Mouse (Mus musculus): Measurements from ENCODE around the gene Foxo3. TPM values are rescaled to one million over a fixed set of nuclear protein-coding genes. Genes with fewer than 3 reads are reported as not detected.

The Foxo3 gene
- polyA plus RNA-seq, 1 experiment from 2014 or later, result 14.5 TPM

- Histone ChIP-seq H3K4me3 (replicated peaks) (peak overlapping the region; percentile 39), H3K27me3 (no peaks in the 10 kb centered on the region), H3K4me1 (replicated peaks) (peaks cover 99% of the 10 kb centered on the region), H3K9ac (peak overlapping the region; percentile 76), H3K27ac (peak overlapping the region; percentile 99), H3K4me2 (peak overlapping the region; percentile 61), H3K9me3 (replicated peaks) (no peaks in the 10 kb centered on the region), H3K36me3 (peaks cover 58% of the 10 kb centered on the region)
- DNase-seq (no peak), ATAC-seq (ENCODE audit: low read depth) (no peak)
- 42% methylated on average over 4 of the region's 4 CpGs for WGBS (ENCODE audit: insufficient replicate concordance)
Measured at GRCm38 (mm10) chr10:42248156-42248555, 28.4 kb downstream of the Foxo3 start.

GRCm38 (mm10) chr10:42247125-42247816 lies 29.3 kb downstream of the Foxo3 start:
- 20% methylated on average over 11 of the region's 11 CpGs for WGBS (ENCODE audit: insufficient replicate concordance)
- Histone ChIP-seq H3K4me2 (peak overlapping the region; percentile 61), H3K9ac (peak overlapping the region; percentile 76), H3K36me3 (peaks cover 58% of the 10 kb centered on the region), H3K27me3 (no peaks in the 10 kb centered on the region), H3K27ac (peak overlapping the region; percentile 99), H3K9me3 (replicated peaks) (no peaks in the 10 kb centered on the region), H3K4me3 (replicated peaks) (peak overlapping the region; percentile 39), H3K4me1 (replicated peaks) (peaks cover 100% of the 10 kb centered on the region)
- peak; percentile 74 for DNase-seq
- ATAC-seq (ENCODE audit: low read depth), result peak; percentile 71

- Histone ChIP-seq H3K4me1 (replicated peaks) (peaks cover 100% of the 10 kb centered on the region), H3K9ac (peak overlapping the region; percentile 76), H3K27ac (peak overlapping the region; percentile 99), H3K27me3 (no peaks in the 10 kb centered on the region), H3K36me3 (peaks cover 58% of the 10 kb centered on the region), H3K4me3 (replicated peaks) (peak overlapping the region; percentile 39), H3K9me3 (replicated peaks) (no peaks in the 10 kb centered on the region), H3K4me2 (peak overlapping the region; percentile 61)
- ATAC-seq (ENCODE audit: low read depth) (no peak), DNase-seq (no peak)
- 61% methylated on average over 3 of the region's 3 CpGs for WGBS (ENCODE audit: insufficient replicate concordance)
Measured at GRCm38 (mm10) chr10:42246483-42246882, 30.1 kb downstream of the Foxo3 start.

GRCm38 (mm10) chr10:42245636-42246035 lies 30.9 kb downstream of the Foxo3 start:
- 82% methylated on average over 3 of the region's 3 CpGs for WGBS (ENCODE audit: insufficient replicate concordance)
- H3K9me3 ChIP-seq (replicated peaks), result no peaks in the 10 kb centered on the region
- H3K4me1 ChIP-seq (replicated peaks), result peaks cover 99% of the 10 kb centered on the region
- peak overlapping the region; percentile 61 for H3K4me2 ChIP-seq
- no peak for ATAC-seq (ENCODE audit: low read depth)
- H3K4me3 ChIP-seq (replicated peaks), result 0 out of 2 replicates have a peak overlapping the region, but pooled peaks have one; percentile 23
- no peaks in the 10 kb centered on the region for H3K27me3 ChIP-seq
- no peak for DNase-seq
- peak overlapping the region; percentile 99 for H3K27ac ChIP-seq
- H3K9ac ChIP-seq, result peak overlapping the region; percentile 76
- peaks cover 59% of the 10 kb centered on the region for H3K36me3 ChIP-seq

GRCm38 (mm10) chr10:42245256-42245601 lies 31.3 kb downstream of the Foxo3 start:
- DNase-seq (no peak), ATAC-seq (ENCODE audit: low read depth) (no peak)
- Histone ChIP-seq H3K9ac (peak overlapping the region; percentile 76), H3K27me3 (no peaks in the 10 kb centered on the region), H3K4me3 (replicated peaks) (peak overlapping the region; percentile 23), H3K27ac (peak overlapping the region; percentile 99), H3K9me3 (replicated peaks) (no peaks in the 10 kb centered on the region), H3K4me1 (replicated peaks) (peaks cover 99% of the 10 kb centered on the region), H3K4me2 (peak overlapping the region; percentile 61), H3K36me3 (peaks cover 58% of the 10 kb centered on the region)
- WGBS (ENCODE audit: insufficient replicate concordance), result 63% methylated on average over 3 of the region's 3 CpGs

- Histone ChIP-seq H3K4me1 (replicated peaks) (peaks cover 99% of the 10 kb centered on the region), H3K4me3 (replicated peaks) (peak overlapping the region; percentile 23), H3K27ac (peak overlapping the region; percentile 99), H3K4me2 (peak overlapping the region; percentile 61), H3K27me3 (no peaks in the 10 kb centered on the region), H3K9ac (peak overlapping the region; percentile 76), H3K9me3 (replicated peaks) (no peaks in the 10 kb centered on the region), H3K36me3 (peaks cover 61% of the 10 kb centered on the region)
- 41% methylated on average over 8 of the region's 8 CpGs for WGBS (ENCODE audit: insufficient replicate concordance)
- peak; percentile 94 for ATAC-seq (ENCODE audit: low read depth)
- peak; percentile 91 for DNase-seq
Measured at GRCm38 (mm10) chr10:42244420-42245255, 31.9 kb downstream of the Foxo3 start.

- peak overlapping the region; percentile 99 for H3K27ac ChIP-seq
- peak overlapping the region; percentile 76 for H3K9ac ChIP-seq
- WGBS (ENCODE audit: insufficient replicate concordance), result 66% methylated on average over 7 of the region's 7 CpGs
Measured at GRCm38 (mm10) chr10:42243925-42244324, 32.6 kb downstream of the Foxo3 start.

GRCm38 (mm10) chr10:42242484-42242883 lies 34.1 kb downstream of the Foxo3 start:
- DNase-seq (no peak), ATAC-seq (ENCODE audit: low read depth) (no peak)
- 89% methylated on average over 6 of the region's 6 CpGs for WGBS (ENCODE audit: insufficient replicate concordance)
- Histone ChIP-seq H3K4me1 (replicated peaks) (peaks cover 98% of the 10 kb centered on the region), H3K4me2 (no peak overlapping the region), H3K4me3 (replicated peaks) (no peak overlapping the region), H3K9me3 (replicated peaks) (no peaks in the 10 kb centered on the region), H3K36me3 (peaks cover 69% of the 10 kb centered on the region), H3K27me3 (no peaks in the 10 kb centered on the region), H3K27ac (peak overlapping the region; percentile 99), H3K9ac (no peak overlapping the region)

More at GRCm38 (mm10) chr10:42243925-42244324, 32.6 kb downstream of the Foxo3 start:
- DNase-seq (no peak), ATAC-seq (ENCODE audit: low read depth) (peak; percentile 15; the same call in 1 of the 2 replicates)
- H3K27me3 ChIP-seq, result no peaks in the 10 kb centered on the region
- H3K9me3 ChIP-seq (replicated peaks), result no peaks in the 10 kb centered on the region
- peaks cover 99% of the 10 kb centered on the region for H3K4me1 ChIP-seq (replicated peaks)
- H3K36me3 ChIP-seq, result peaks cover 64% of the 10 kb centered on the region
- H3K4me2 ChIP-seq, result peak overlapping the region; percentile 61
- H3K4me3 ChIP-seq (replicated peaks), result peak overlapping the region; percentile 1; the same call in 1 of the 2 replicates

GRCm38 (mm10) chr10:42241775-42242174 lies 34.8 kb downstream of the Foxo3 start:
- DNase-seq (no peak), ATAC-seq (ENCODE audit: low read depth) (no peak)
- Histone ChIP-seq H3K27me3 (no peaks in the 10 kb centered on the region), H3K4me3 (replicated peaks) (no peak overlapping the region), H3K4me2 (no peak overlapping the region), H3K36me3 (peaks cover 75% of the 10 kb centered on the region), H3K9me3 (replicated peaks) (no peaks in the 10 kb centered on the region), H3K9ac (peak overlapping the region; percentile 20; the same call in 1 of the 2 replicates), H3K27ac (peak overlapping the region; percentile 99), H3K4me1 (replicated peaks) (peaks cover 98% of the 10 kb centered on the region)
- 80% methylated on average over 4 of the region's 4 CpGs for WGBS (ENCODE audit: insufficient replicate concordance)

GRCm38 (mm10) chr10:42239810-42240111 lies 36.8 kb downstream of the Foxo3 start:
- Histone ChIP-seq H3K27me3 (no peaks in the 10 kb centered on the region), H3K4me1 (replicated peaks) (peaks cover 96% of the 10 kb centered on the region), H3K4me3 (replicated peaks) (no peak overlapping the region), H3K36me3 (peaks cover 71% of the 10 kb centered on the region), H3K9me3 (replicated peaks) (no peaks in the 10 kb centered on the region), H3K4me2 (no peak overlapping the region), H3K9ac (no peak overlapping the region), H3K27ac (peak overlapping the region; percentile 3; the same call in 1 of the 2 replicates)
- WGBS (ENCODE audit: insufficient replicate concordance), result 92% methylated on average over 6 of the region's 6 CpGs
- DNase-seq (no peak), ATAC-seq (ENCODE audit: low read depth) (no peak)

Measured in liver, embryonic 13.5 days (tissue).